Mouse (Mus musculus): ENCODE data around the gene Gm42517.

Gm42517 gene

GRCm38 (mm10) chr5:108349511-108350148, 18.1 kb downstream of the Gm42517 start:
- no peak for DNase-seq (ENCODE audit: low spot score)

- no peak for DNase-seq (ENCODE audit: low spot score)
Observed at GRCm38 (mm10) chr5:108347843-108348242, 19.9 kb downstream of the Gm42517 start.

GRCm38 (mm10) chr5:108345313-108346071, 22.2 kb downstream of the Gm42517 start:
- no peak for DNase-seq (ENCODE audit: low spot score)

GRCm38 (mm10) chr5:108343680-108344170, 24.0 kb downstream of the Gm42517 start:
- DNase-seq (ENCODE audit: low spot score), result no peak

- DNase-seq (ENCODE audit: low spot score), result no peak
Observed at GRCm38 (mm10) chr5:108338049-108338448, 29.7 kb downstream of the Gm42517 start.

- DNase-seq (ENCODE audit: low spot score), result no peak
Observed at GRCm38 (mm10) chr5:108337385-108337784, 30.3 kb downstream of the Gm42517 start.

GRCm38 (mm10) chr5:108331051-108331450, 36.7 kb downstream of the Gm42517 start:
- no peak for DNase-seq (ENCODE audit: low spot score)
